Mouse (Mus musculus) MEL (cell line): ENCODE measurements at regions not wholly inside any gene's neighbourhood (a gene's known extent, or its start where the extent isn't known, plus 50 kb on each side); places are given as distances from the start of the nearest gene placed in this dataset.

Experiments
- DNase-seq: peaks from one replicate; pipeline ENCODE4 v3.0.0; 2011; ENCODE audit warnings: low read depth, low spot score
- H3K27ac ChIP-seq: 2 replicates; pipeline ENCODE4 v1.5.1; 2012; ENCODE audit warnings: low read depth, mild to moderate bottlenecking, control low read depth, low read length, moderate library complexity; ENCODE audit not compliant: control insufficient read depth
- H3K27me3 ChIP-seq, 2 experiments: fragments of 150-350 bp in 1 of 2; sonication (generic) in 1 of 2; 2 replicates each; pipeline ENCODE4 v1.6.1; 2012; ENCODE audit warnings: low read length in 2 of 2, mild to moderate bottlenecking in 2 of 2, improper control_type of control experiment in 1 of 2, moderate library complexity in 1 of 2; ENCODE audit not compliant: insufficient read depth in 2 of 2, control insufficient read depth in 1 of 2
- H3K36me3 ChIP-seq, 2 experiments: 2 replicates each; pipeline ENCODE4 v1.6.1; 2012 to 2014; ENCODE audit warnings: low read length in 2 of 2, improper control_type of control experiment in 1 of 2, inconsistent platforms in 1 of 2, mild to moderate bottlenecking in 1 of 2; ENCODE audit not compliant: insufficient read depth in 2 of 2, control insufficient read depth in 1 of 2
- H3K4me1 ChIP-seq, 2 experiments: fragments of 150-350 bp in 1 of 2; sonication (generic) in 1 of 2; 2 replicates each; pipeline ENCODE4 v1.6.1; 2012; ENCODE audit warnings: low read length in 2 of 2, improper control_type of control experiment in 1 of 2, mild to moderate bottlenecking in 1 of 2; ENCODE audit not compliant: insufficient read depth in 2 of 2, control insufficient read depth in 1 of 2
- H3K4me3 ChIP-seq, 2 experiments: fragments of 150-350 bp in 1 of 2; sonication (generic) in 1 of 2; 2 replicates each; pipeline ENCODE4 v1.5.1; 2012; ENCODE audit warnings: low read depth in 2 of 2, low read length in 2 of 2, mild to moderate bottlenecking in 2 of 2, moderate library complexity in 2 of 2, control low read depth in 1 of 2, improper control_type of control experiment in 1 of 2; ENCODE audit not compliant: control insufficient read depth in 1 of 2, insufficient read depth in 1 of 2
- H3K79me2 ChIP-seq: 2 replicates; pipeline ENCODE4 v1.6.1; 2012; ENCODE audit warnings: mild to moderate bottlenecking, low read length, moderate library complexity; ENCODE audit not compliant: control insufficient read depth, poor library complexity, insufficient read depth
- H3K9ac ChIP-seq: 2 replicates; pipeline ENCODE4 v1.6.1; 2012; ENCODE audit warnings: low read depth, mild to moderate bottlenecking, control low read depth, low read length, moderate library complexity; ENCODE audit not compliant: control insufficient read depth, poor library complexity, severe bottlenecking
- H3K9me3 ChIP-seq: fragments of 150-350 bp; sonication (generic); replicated peaks from 2 replicates; pipeline ENCODE4 v1.6.1; 2012; ENCODE audit warnings: mild to moderate bottlenecking, low read length, improper control_type of control experiment, moderate library complexity; ENCODE audit not compliant: insufficient read depth
- BHLHE40 ChIP-seq: IDR thresholded peaks from 2 replicates; pipeline ENCODE4 v1.6.1; 2012; ENCODE audit warnings: low read depth, mild to moderate bottlenecking, inconsistent platforms, low read length, improper control_type of control experiment, borderline replicate concordance
- CHD1 ChIP-seq: IDR thresholded peaks from 2 replicates; pipeline ENCODE4 v1.6.1; 2012; ENCODE audit warnings: low read depth, mild to moderate bottlenecking, inconsistent platforms, low read length, improper control_type of control experiment
- CHD2 ChIP-seq: IDR thresholded peaks from 2 replicates; pipeline ENCODE4 v1.6.1; 2011; ENCODE audit warnings: low read length, improper control_type of control experiment
- E2F4 ChIP-seq: IDR thresholded peaks from 2 replicates; pipeline ENCODE4 v1.6.1; 2011; ENCODE audit warnings: low read depth, low read length, improper control_type of control experiment, borderline replicate concordance
- ELF1 ChIP-seq: IDR thresholded peaks from 2 replicates; pipeline ENCODE4 v1.6.1; 2014; ENCODE audit warnings: low read depth, mild to moderate bottlenecking, inconsistent platforms, low read length, improper control_type of control experiment, moderate library complexity
- HCFC1 ChIP-seq: IDR thresholded peaks from 2 replicates; pipeline ENCODE4 v1.6.1; 2012; ENCODE audit warnings: low read depth, mild to moderate bottlenecking, inconsistent platforms, low read length, improper control_type of control experiment, moderate library complexity
- JUND ChIP-seq: IDR thresholded peaks from 2 replicates; pipeline ENCODE4 v1.6.1; 2011; ENCODE audit warnings: low read depth, mild to moderate bottlenecking, improper control_type of control experiment, low read length
- KAT2A ChIP-seq: conservative IDR thresholded peaks from 2 replicates; pipeline ENCODE4 v1.6.1; 2012; ENCODE audit warnings: low read depth, low read length, improper control_type of control experiment, inconsistent platforms
- MAFK ChIP-seq: IDR thresholded peaks from 2 replicates; pipeline ENCODE4 v1.6.1; 2011; ENCODE audit warnings: low read depth, mild to moderate bottlenecking, low read length, improper control_type of control experiment, borderline replicate concordance
- MAX ChIP-seq: IDR thresholded peaks from 2 replicates; pipeline ENCODE4 v1.6.1; 2011; ENCODE audit warnings: low read length, improper control_type of control experiment
- MAZ ChIP-seq: IDR thresholded peaks from 2 replicates; pipeline ENCODE4 v1.6.1; 2012; ENCODE audit warnings: low read depth, mild to moderate bottlenecking, inconsistent platforms, low read length, improper control_type of control experiment
- MXI1 ChIP-seq: IDR thresholded peaks from 2 replicates; pipeline ENCODE4 v1.6.1; 2011; ENCODE audit warnings: mild to moderate bottlenecking, low read depth, low read length, improper control_type of control experiment
- MYB ChIP-seq: IDR thresholded peaks from 2 replicates; pipeline ENCODE4 v1.6.1; 2011; ENCODE audit warnings: mild to moderate bottlenecking, low read depth, low read length, improper control_type of control experiment
- NELFE ChIP-seq: IDR thresholded peaks from 2 replicates; pipeline ENCODE4 v1.6.1; 2011; ENCODE audit warnings: low read depth, low read length, improper control_type of control experiment
- POLR2AphosphoS2 ChIP-seq: IDR thresholded peaks from 2 replicates; pipeline ENCODE4 v1.6.1; 2011; ENCODE audit warnings: low read length, improper control_type of control experiment
- POLR2AphosphoS5 ChIP-seq: IDR thresholded peaks from 2 replicates; pipeline ENCODE4 v1.6.1; 2012; ENCODE audit warnings: low read depth, borderline replicate concordance, mild to moderate bottlenecking, inconsistent platforms, low read length, moderate library complexity, mixed read lengths
- RAD21 ChIP-seq: IDR thresholded peaks from 2 replicates; pipeline ENCODE4 v1.6.1; 2011; ENCODE audit warnings: mild to moderate bottlenecking, low read depth, low read length, improper control_type of control experiment
- RCOR1 ChIP-seq: IDR thresholded peaks from 2 replicates; pipeline ENCODE4 v1.6.1; 2012; ENCODE audit warnings: low read depth, mild to moderate bottlenecking, inconsistent platforms, low read length, improper control_type of control experiment
- SIN3A ChIP-seq: IDR thresholded peaks from 2 replicates; pipeline ENCODE4 v1.6.1; 2012; ENCODE audit warnings: low read length, improper control_type of control experiment, inconsistent platforms
- SMC3 ChIP-seq: IDR thresholded peaks from 2 replicates; pipeline ENCODE4 v1.6.1; 2011; ENCODE audit warnings: low read depth, low read length, improper control_type of control experiment
- TAL1 ChIP-seq: IDR thresholded peaks from 2 replicates; pipeline ENCODE4 v1.6.1; 2012; ENCODE audit warnings: mild to moderate bottlenecking, inconsistent platforms, low read length, moderate library complexity, mixed read lengths
- TBP ChIP-seq: IDR thresholded peaks from 2 replicates; pipeline ENCODE4 v1.8.0; 2011; ENCODE audit warnings: low read depth, low read length, improper control_type of control experiment
- TCF12 ChIP-seq: IDR thresholded peaks from 2 replicates; pipeline ENCODE4 v1.6.1; 2014; ENCODE audit warnings: low read depth, mild to moderate bottlenecking, inconsistent platforms, low read length, improper control_type of control experiment, moderate library complexity
- UBTF ChIP-seq: IDR thresholded peaks from 2 replicates; pipeline ENCODE4 v1.6.1; 2012; ENCODE audit warnings: low read depth, mild to moderate bottlenecking, inconsistent platforms, low read length, improper control_type of control experiment, moderate library complexity, borderline replicate concordance; ENCODE audit not compliant: insufficient read depth
- USF1 ChIP-seq: IDR thresholded peaks from 2 replicates; pipeline ENCODE4 v1.6.1; 2014; ENCODE audit warnings: low read depth, mild to moderate bottlenecking, inconsistent platforms, low read length, improper control_type of control experiment, moderate library complexity
- ZKSCAN1 ChIP-seq: IDR thresholded peaks from 2 replicates; pipeline ENCODE4 v1.6.1; 2012; ENCODE audit warnings: low read depth, mild to moderate bottlenecking, inconsistent platforms, low read length, improper control_type of control experiment, moderate library complexity
- ZMIZ1 ChIP-seq: IDR thresholded peaks from 2 replicates; pipeline ENCODE4 v1.6.1; 2012; ENCODE audit warnings: low read depth, mild to moderate bottlenecking, inconsistent platforms, low read length, improper control_type of control experiment, moderate library complexity
- ZNF384 ChIP-seq: IDR thresholded peaks from 2 replicates; pipeline ENCODE4 v1.6.1; 2012; ENCODE audit warnings: low read depth, mild to moderate bottlenecking, inconsistent platforms, low read length, improper control_type of control experiment

GRCm38 (mm10) chr9:8740190-8740589 lies 159.4 kb upstream of the Pgr start:
- H3K9ac ChIP-seq = no peak overlapping the region
- H3K4me1 ChIP-seq = no peaks in the 10 kb centered on the region
- no peak for TF ChIP-seq ZKSCAN1
- TF ChIP-seq MAFK = no peak
- no peak for TF ChIP-seq ELF1
- no peak for TF ChIP-seq TCF12
- no peak for TF ChIP-seq BHLHE40
- no peak for TF ChIP-seq USF1
- TF ChIP-seq MAZ = no peak
- no peak for TF ChIP-seq E2F4
- TF ChIP-seq MXI1 = no peak
- no peak for TF ChIP-seq HCFC1
- no peak for TF ChIP-seq POLR2AphosphoS2
- no peak for TF ChIP-seq CHD2
- no peak for TF ChIP-seq KAT2A
- TF ChIP-seq POLR2AphosphoS5 = no peak
- no peak for TF ChIP-seq JUND
- no peak for TF ChIP-seq NELFE
- no peaks in the 10 kb centered on the region for H3K9me3 ChIP-seq
- H3K27ac ChIP-seq = no peak overlapping the region
- H3K27me3 ChIP-seq = no peaks in the 10 kb centered on the region
- no peak overlapping the region for H3K4me3 ChIP-seq
- H3K36me3 ChIP-seq = no peaks in the 10 kb centered on the region
- no peak for DNase-seq
- no peaks in the 10 kb centered on the region for H3K79me2 ChIP-seq

- H3K4me1 ChIP-seq = no peaks in the 10 kb centered on the region
- TF ChIP-seq SMC3 = no peak
- no peak for TF ChIP-seq TAL1
- TF ChIP-seq ZMIZ1 = no peak
- TF ChIP-seq POLR2AphosphoS2 = no peak
- no peak for TF ChIP-seq RAD21
- TF ChIP-seq BHLHE40 = no peak
- TF ChIP-seq UBTF = no peak
- no peak for TF ChIP-seq SIN3A
- TF ChIP-seq JUND = no peak
- TF ChIP-seq MAZ = no peak
- no peak for TF ChIP-seq ZNF384
- no peak for TF ChIP-seq CHD1
- TF ChIP-seq MAX = no peak
- no peak for TF ChIP-seq CHD2
- TF ChIP-seq TBP = no peak
- no peak for TF ChIP-seq RCOR1
- no peak for TF ChIP-seq MYB
- TF ChIP-seq MAFK = no peak
- TF ChIP-seq, all 39 proteins: peak for 0
- no peaks in the 10 kb centered on the region for H3K9me3 ChIP-seq
- no peaks in the 10 kb centered on the region for H3K79me2 ChIP-seq
- DNase-seq = no peak
- no peak overlapping the region for H3K27ac ChIP-seq
- no peaks in the 10 kb centered on the region for H3K36me3 ChIP-seq
- 0 out of 4 replicates have a peak, but pooled peaks cover 0 to 4% of the 10 kb centered on the region in 2 experiments for H3K27me3 ChIP-seq
- no peak overlapping the region for H3K9ac ChIP-seq
- H3K4me3 ChIP-seq = no peak overlapping the region
These were observed 149.8 kb upstream of the Pgr start for GRCm38 (mm10) chr9:8749878-8750277.
